Mouse (Mus musculus) heart, embryonic 14.5 days (tissue): Measurements from ENCODE around the gene Cstf2t. TPM values are rescaled to one million over a fixed set of nuclear protein-coding genes. Genes with fewer than 3 reads are reported as not detected.

Experiments
- ATAC-seq: fragments of 200-750 bp; cut with Nextera tagmentation; 2 replicates; pipeline ENCODE4 v1.8.0; 2017; ENCODE audit warnings: low read depth, moderate TSS enrichment; ENCODE audit not compliant: insufficient number of reproducible peaks, insufficient read depth, low FRiP score
- H3K27ac ChIP-seq, 2 experiments: fragments of 200-500 bp in 1 of 2; fragments of 300-500 bp in 1 of 2; sonication (generic) in 1 of 2; replicated peaks in 1 of 2; 2 replicates each; pipeline ENCODE4 v1.5.1; 2012 to 2014; ENCODE audit warnings: low read depth in 2 of 2, low read length in 2 of 2, control low read depth in 1 of 2, mild to moderate bottlenecking in 1 of 2, mixed read lengths in 1 of 2; ENCODE audit not compliant: control insufficient read depth in 1 of 2, insufficient read depth in 1 of 2
- H3K27me3 ChIP-seq: fragments of 300-500 bp; sonication (generic); 2 replicates; pipeline ENCODE4 v1.6.1; 2014; ENCODE audit warnings: mild to moderate bottlenecking, low read length, control low read depth; ENCODE audit not compliant: control insufficient read depth, insufficient read depth
- H3K36me3 ChIP-seq: fragments of 300-500 bp; sonication (generic); 2 replicates; pipeline ENCODE4 v1.6.1; 2014; ENCODE audit warnings: mild to moderate bottlenecking, control low read depth, low read length, mixed read lengths; ENCODE audit not compliant: control insufficient read depth, insufficient read depth
- H3K4me1 ChIP-seq, 2 experiments: fragments of 200-500 bp in 1 of 2; fragments of 300-500 bp in 1 of 2; sonication (generic) in 1 of 2; 2 replicates each; pipeline ENCODE4 v1.6.1; 2012 to 2014; ENCODE audit warnings: low read length in 2 of 2, control low read depth in 1 of 2, mixed read lengths in 1 of 2; ENCODE audit not compliant: control insufficient read depth in 2 of 2, insufficient read depth in 2 of 2
- H3K4me2 ChIP-seq: fragments of 300-500 bp; sonication (generic); 2 replicates; pipeline ENCODE4 v1.6.1; 2014; ENCODE audit warnings: mild to moderate bottlenecking, low read length
- H3K4me3 ChIP-seq, 2 experiments: fragments of 200-500 bp in 1 of 2; fragments of 300-500 bp in 1 of 2; sonication (generic) in 1 of 2; 2 replicates each; pipeline ENCODE4 v1.5.1; 2012 to 2014; ENCODE audit warnings: low read length in 2 of 2, mild to moderate bottlenecking in 2 of 2, control low read depth in 1 of 2, low read depth in 1 of 2, moderate library complexity in 1 of 2; ENCODE audit not compliant: control insufficient read depth in 1 of 2, insufficient read depth in 1 of 2
- H3K9ac ChIP-seq: fragments of 300-500 bp; sonication (generic); 2 replicates; pipeline ENCODE4 v1.6.1; 2014; ENCODE audit warnings: mild to moderate bottlenecking, low read length
- H3K9me3 ChIP-seq: fragments of 300-500 bp; sonication (generic); 2 replicates; pipeline ENCODE4 v1.6.1; 2016; ENCODE audit warnings: low read length, control low read depth; ENCODE audit not compliant: control insufficient read depth
- WGBS: fragments of 180-500 bp; shearing (Covaris S2); extraction: QIAGEN DNeasy Blood & Tissue Kit; methylation state at CpG from one replicate; pipeline ENCODE4 v1.1.7; 2014; 5-methylcytosine and 5-hydroxymethylcytosine counted together
- polyA plus RNA-seq: library from polyadenylated mRNA; unstranded; fragments of >200 nt; fragmentation: Nextera tagmentation; extraction: Ambion mirVana; gene quantifications from 2 replicates; pipeline ENCODE4 v1.2.1, GENCODE M21; 2014

Gene Cstf2t
- polyA plus RNA-seq, 1 experiment from 2014 or later, result 30.5 TPM

DNA sequence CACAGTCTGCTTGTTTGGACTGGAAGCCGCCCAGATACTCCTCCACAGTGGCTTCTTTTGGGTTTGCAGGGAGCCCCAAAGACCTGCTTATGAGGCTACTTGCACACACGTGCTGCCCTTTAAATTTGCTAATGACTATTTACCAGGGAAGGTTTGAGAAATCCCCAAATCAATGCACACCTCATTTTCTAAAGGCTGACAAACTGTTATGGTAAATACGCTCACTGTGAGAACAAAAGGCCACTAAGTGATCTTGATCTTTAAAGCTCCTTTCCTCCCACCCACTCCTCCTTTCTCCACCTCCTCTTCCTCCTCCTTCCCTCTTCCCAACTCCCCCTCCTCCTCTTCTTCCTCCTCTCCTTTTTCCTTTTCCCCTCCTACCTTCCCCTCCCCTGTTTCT lies 23.4 kb downstream of the Cstf2t start:
- Histone ChIP-seq H3K9me3 (no peaks in the 10 kb centered on the region), H3K27ac (no peak overlapping the region), H3K4me3 (no peak overlapping the region), H3K4me1 (peaks cover 4 to 11% of the 10 kb centered on the region in 2 experiments; a peak in 3 of 4 replicates), H3K36me3 (no peaks in the 10 kb centered on the region), H3K9ac (no peak overlapping the region), H3K4me2 (no peak overlapping the region), H3K27me3 (no peaks in the 10 kb centered on the region)
- ATAC-seq, result no peak
- 53% methylated on average over 3 of the region's 3 CpGs for WGBS

GRCm38 (mm10) chr19:31106835-31107554 lies 24.4 kb downstream of the Cstf2t start:
- H3K36me3 ChIP-seq, result no peaks in the 10 kb centered on the region
- no peaks in the 10 kb centered on the region for H3K27me3 ChIP-seq
- H3K4me1 ChIP-seq, result peaks cover 4 to 11% of the 10 kb centered on the region in 2 experiments; a peak in 3 of 4 replicates
- H3K4me3 ChIP-seq, result no peak overlapping the region
- 23% methylated on average over 9 of the region's 9 CpGs for WGBS
- no peaks in the 10 kb centered on the region for H3K9me3 ChIP-seq
- H3K9ac ChIP-seq, result no peak overlapping the region
- no peak for ATAC-seq
- H3K27ac ChIP-seq, result no peak overlapping the region
- H3K4me2 ChIP-seq, result no peak overlapping the region

DNA sequence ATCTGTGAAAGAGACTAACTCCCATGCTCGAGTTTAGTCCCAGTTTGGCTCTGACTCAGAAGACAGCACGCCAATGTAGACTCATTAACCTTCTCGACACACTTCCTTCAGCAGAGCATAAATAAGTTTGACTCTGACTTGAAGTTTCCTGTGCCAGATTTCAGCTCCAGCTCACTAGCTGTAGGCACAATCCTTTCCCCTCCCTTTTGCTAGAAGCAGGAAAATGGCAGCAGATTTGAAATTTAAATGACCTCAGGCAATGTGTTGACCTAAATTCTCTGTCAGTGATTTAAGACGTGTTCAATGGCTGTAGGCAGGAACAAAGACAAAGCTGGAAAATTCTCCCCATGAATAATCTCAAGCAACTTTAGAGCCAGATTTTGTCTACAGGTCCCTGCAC lies 32.1 kb downstream of the Cstf2t start:
- no peak overlapping the region for H3K27ac ChIP-seq
- no peaks in the 10 kb centered on the region for H3K27me3 ChIP-seq
- no peaks in the 10 kb centered on the region for H3K9me3 ChIP-seq
- no peaks in the 10 kb centered on the region for H3K36me3 ChIP-seq
- H3K4me3 ChIP-seq, result no peak overlapping the region
- no peak for ATAC-seq
- WGBS, result 58% methylated on average over 4 of the region's 4 CpGs
- H3K4me2 ChIP-seq, result no peak overlapping the region
- H3K9ac ChIP-seq, result no peak overlapping the region
- H3K4me1 ChIP-seq, result no peaks in the 10 kb centered on the region

DNA sequence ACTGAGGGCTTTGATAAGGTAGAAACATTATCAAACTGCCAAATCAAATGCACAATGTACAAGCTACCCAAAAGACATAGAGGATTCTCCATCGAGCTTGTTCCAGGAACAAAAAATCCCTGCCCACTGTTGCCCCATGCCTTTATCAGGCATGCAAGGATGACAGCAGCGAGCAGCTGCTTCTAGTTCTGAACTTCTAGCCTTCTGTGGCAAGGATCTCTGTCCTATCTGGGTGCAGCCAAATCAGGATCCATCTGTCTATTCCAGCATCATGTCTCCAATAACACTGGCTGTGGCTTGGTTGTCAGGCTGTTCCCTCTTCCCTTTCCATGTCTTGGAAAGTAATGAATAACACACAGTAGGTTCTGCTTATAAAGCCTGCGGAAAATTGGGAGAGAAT lies 42.0 kb downstream of the Cstf2t start:
- H3K27ac ChIP-seq, result no peak overlapping the region
- H3K27me3 ChIP-seq, result no peaks in the 10 kb centered on the region
- no peak for ATAC-seq
- H3K4me3 ChIP-seq, result no peak overlapping the region
- no peaks in the 10 kb centered on the region for H3K9me3 ChIP-seq
- no peak overlapping the region for H3K9ac ChIP-seq
- 82% methylated on average over 3 of the region's 3 CpGs for WGBS
- H3K4me1 ChIP-seq, result no peaks in the 10 kb centered on the region
- H3K36me3 ChIP-seq, result no peaks in the 10 kb centered on the region
- H3K4me2 ChIP-seq, result no peak overlapping the region

DNA sequence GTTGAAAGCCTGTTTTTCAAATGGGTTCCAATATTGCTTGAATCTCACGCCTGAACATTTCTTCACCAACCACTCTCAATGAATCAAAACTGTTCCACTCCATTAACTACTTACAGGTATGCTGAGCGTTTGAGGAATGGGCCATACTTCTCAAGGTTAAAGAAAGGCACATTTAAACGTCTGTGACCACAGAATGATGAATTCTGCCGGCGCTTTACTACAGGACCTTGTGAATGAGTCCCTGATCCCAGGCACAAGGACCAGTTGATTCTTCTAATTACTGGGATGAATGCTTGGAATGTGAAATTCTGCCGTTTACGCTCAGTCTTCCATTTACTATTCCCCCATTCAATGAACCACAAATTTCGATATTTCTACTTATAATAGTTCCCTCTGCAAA lies 50.0 kb downstream of the Cstf2t start:
- Histone ChIP-seq H3K27ac (no peak overlapping the region), H3K4me1 (no peaks in the 10 kb centered on the region), H3K4me3 (no peak overlapping the region), H3K36me3 (no peaks in the 10 kb centered on the region), H3K9ac (no peak overlapping the region), H3K9me3 (no peaks in the 10 kb centered on the region), H3K4me2 (no peak overlapping the region), H3K27me3 (no peaks in the 10 kb centered on the region)
- WGBS, result 82% methylated on average over 8 of the region's 8 CpGs
- no peak for ATAC-seq

GRCm38 (mm10) chr19:31136316-31136715 lies 53.7 kb downstream of the Cstf2t start:
- Histone ChIP-seq H3K9me3 (no peaks in the 10 kb centered on the region), H3K4me1 (no peaks in the 10 kb centered on the region), H3K4me2 (no peak overlapping the region), H3K4me3 (no peak overlapping the region), H3K36me3 (no peaks in the 10 kb centered on the region), H3K27me3 (no peaks in the 10 kb centered on the region), H3K27ac (no peak overlapping the region), H3K9ac (no peak overlapping the region)
- WGBS, result 23% methylated on average over 2 of the region's 2 CpGs
- no peak for ATAC-seq
